Mouse (Mus musculus) MEL (cell line): ENCODE measurements around the gene Ntsr2. TPM values are rescaled to one million over a fixed set of nuclear protein-coding genes. Genes with fewer than 3 reads are reported as not detected.

Experiments used
- DNase-seq: peaks from one replicate; pipeline ENCODE4 v3.0.0; 2011; ENCODE audit warnings: low read depth, low spot score
- H3K27ac ChIP-seq: 2 replicates; pipeline ENCODE4 v1.5.1; 2012; ENCODE audit warnings: low read depth, mild to moderate bottlenecking, control low read depth, low read length, moderate library complexity; ENCODE audit not compliant: control insufficient read depth
- H3K27me3 ChIP-seq, 2 experiments: fragments of 150-350 bp in 1 of 2; sonication (generic) in 1 of 2; 2 replicates each; pipeline ENCODE4 v1.6.1; 2012; ENCODE audit warnings: low read length in 2 of 2, mild to moderate bottlenecking in 2 of 2, improper control_type of control experiment in 1 of 2, moderate library complexity in 1 of 2; ENCODE audit not compliant: insufficient read depth in 2 of 2, control insufficient read depth in 1 of 2
- H3K36me3 ChIP-seq, 2 experiments: 2 replicates each; pipeline ENCODE4 v1.6.1; 2012 to 2014; ENCODE audit warnings: low read length in 2 of 2, improper control_type of control experiment in 1 of 2, inconsistent platforms in 1 of 2, mild to moderate bottlenecking in 1 of 2; ENCODE audit not compliant: insufficient read depth in 2 of 2, control insufficient read depth in 1 of 2
- H3K4me1 ChIP-seq, 2 experiments: fragments of 150-350 bp in 1 of 2; sonication (generic) in 1 of 2; 2 replicates each; pipeline ENCODE4 v1.6.1; 2012; ENCODE audit warnings: low read length in 2 of 2, improper control_type of control experiment in 1 of 2, mild to moderate bottlenecking in 1 of 2; ENCODE audit not compliant: insufficient read depth in 2 of 2, control insufficient read depth in 1 of 2
- H3K4me3 ChIP-seq, 2 experiments: fragments of 150-350 bp in 1 of 2; sonication (generic) in 1 of 2; 2 replicates each; pipeline ENCODE4 v1.5.1; 2012; ENCODE audit warnings: low read depth in 2 of 2, low read length in 2 of 2, mild to moderate bottlenecking in 2 of 2, moderate library complexity in 2 of 2, control low read depth in 1 of 2, improper control_type of control experiment in 1 of 2; ENCODE audit not compliant: control insufficient read depth in 1 of 2, insufficient read depth in 1 of 2
- H3K79me2 ChIP-seq: 2 replicates; pipeline ENCODE4 v1.6.1; 2012; ENCODE audit warnings: mild to moderate bottlenecking, low read length, moderate library complexity; ENCODE audit not compliant: control insufficient read depth, poor library complexity, insufficient read depth
- H3K9ac ChIP-seq: 2 replicates; pipeline ENCODE4 v1.6.1; 2012; ENCODE audit warnings: low read depth, mild to moderate bottlenecking, control low read depth, low read length, moderate library complexity; ENCODE audit not compliant: control insufficient read depth, poor library complexity, severe bottlenecking
- H3K9me3 ChIP-seq: fragments of 150-350 bp; sonication (generic); replicated peaks from 2 replicates; pipeline ENCODE4 v1.6.1; 2012; ENCODE audit warnings: mild to moderate bottlenecking, low read length, improper control_type of control experiment, moderate library complexity; ENCODE audit not compliant: insufficient read depth
- BHLHE40 ChIP-seq: IDR thresholded peaks from 2 replicates; pipeline ENCODE4 v1.6.1; 2012; ENCODE audit warnings: low read depth, mild to moderate bottlenecking, inconsistent platforms, low read length, improper control_type of control experiment, borderline replicate concordance
- CHD2 ChIP-seq: IDR thresholded peaks from 2 replicates; pipeline ENCODE4 v1.6.1; 2011; ENCODE audit warnings: low read length, improper control_type of control experiment
- CTCF ChIP-seq, 3 experiments: IDR thresholded peaks in 2 of 3; conservative IDR thresholded peaks in 1 of 3; 2 replicates each; pipeline ENCODE4 v1.5.1; 2011 to 2012; ENCODE audit warnings: low read length in 3 of 3, low read depth in 2 of 3, mild to moderate bottlenecking in 2 of 3, improper control_type of control experiment in 1 of 3, inconsistent platforms in 1 of 3, mixed read lengths in 1 of 3, moderate library complexity in 1 of 3; ENCODE audit not compliant: control insufficient read depth in 1 of 3, insufficient read depth in 1 of 3, poor library complexity in 1 of 3, severe bottlenecking in 1 of 3
- E2F4 ChIP-seq: IDR thresholded peaks from 2 replicates; pipeline ENCODE4 v1.6.1; 2011; ENCODE audit warnings: low read depth, low read length, improper control_type of control experiment, borderline replicate concordance
- EP300 ChIP-seq, 2 experiments: IDR thresholded peaks; 2 replicates each; pipeline ENCODE4 v1.6.1; 2011; ENCODE audit warnings: improper control_type of control experiment in 2 of 2, low read length in 2 of 2, low read depth in 1 of 2, mild to moderate bottlenecking in 1 of 2
- GABPA ChIP-seq: IDR thresholded peaks from 2 replicates; pipeline ENCODE4 v1.6.1; 2012; ENCODE audit warnings: low read depth, mild to moderate bottlenecking, inconsistent platforms, low read length, improper control_type of control experiment, moderate library complexity
- GATA1 ChIP-seq: IDR thresholded peaks from 2 replicates; pipeline ENCODE4 v1.6.1; 2011; ENCODE audit warnings: low read depth, low read length, improper control_type of control experiment
- KAT2A ChIP-seq: conservative IDR thresholded peaks from 2 replicates; pipeline ENCODE4 v1.6.1; 2012; ENCODE audit warnings: low read depth, low read length, improper control_type of control experiment, inconsistent platforms
- MAFK ChIP-seq: IDR thresholded peaks from 2 replicates; pipeline ENCODE4 v1.6.1; 2011; ENCODE audit warnings: low read depth, mild to moderate bottlenecking, low read length, improper control_type of control experiment, borderline replicate concordance
- MAZ ChIP-seq: IDR thresholded peaks from 2 replicates; pipeline ENCODE4 v1.6.1; 2012; ENCODE audit warnings: low read depth, mild to moderate bottlenecking, inconsistent platforms, low read length, improper control_type of control experiment
- MXI1 ChIP-seq: IDR thresholded peaks from 2 replicates; pipeline ENCODE4 v1.6.1; 2011; ENCODE audit warnings: mild to moderate bottlenecking, low read depth, low read length, improper control_type of control experiment
- MYB ChIP-seq: IDR thresholded peaks from 2 replicates; pipeline ENCODE4 v1.6.1; 2011; ENCODE audit warnings: mild to moderate bottlenecking, low read depth, low read length, improper control_type of control experiment
- NRF1 ChIP-seq: IDR thresholded peaks from 2 replicates; pipeline ENCODE4 v1.6.1; 2014; ENCODE audit warnings: low read depth, mild to moderate bottlenecking, inconsistent platforms, low read length, improper control_type of control experiment, moderate library complexity; ENCODE audit not compliant: poor library complexity, insufficient read depth, severe bottlenecking
- RAD21 ChIP-seq: IDR thresholded peaks from 2 replicates; pipeline ENCODE4 v1.6.1; 2011; ENCODE audit warnings: mild to moderate bottlenecking, low read depth, low read length, improper control_type of control experiment
- RCOR1 ChIP-seq: IDR thresholded peaks from 2 replicates; pipeline ENCODE4 v1.6.1; 2012; ENCODE audit warnings: low read depth, mild to moderate bottlenecking, inconsistent platforms, low read length, improper control_type of control experiment
- SMC3 ChIP-seq: IDR thresholded peaks from 2 replicates; pipeline ENCODE4 v1.6.1; 2011; ENCODE audit warnings: low read depth, low read length, improper control_type of control experiment
- TAL1 ChIP-seq: IDR thresholded peaks from 2 replicates; pipeline ENCODE4 v1.6.1; 2012; ENCODE audit warnings: mild to moderate bottlenecking, inconsistent platforms, low read length, moderate library complexity, mixed read lengths
- TBP ChIP-seq: IDR thresholded peaks from 2 replicates; pipeline ENCODE4 v1.8.0; 2011; ENCODE audit warnings: low read depth, low read length, improper control_type of control experiment
- TCF12 ChIP-seq: IDR thresholded peaks from 2 replicates; pipeline ENCODE4 v1.6.1; 2014; ENCODE audit warnings: low read depth, mild to moderate bottlenecking, inconsistent platforms, low read length, improper control_type of control experiment, moderate library complexity
- ZC3H11A ChIP-seq: IDR thresholded peaks from 2 replicates; pipeline ENCODE4 v1.6.1; 2012; ENCODE audit warnings: low read depth, mild to moderate bottlenecking, inconsistent platforms, low read length, improper control_type of control experiment
- polyA plus RNA-seq, 2 experiments: library from polyadenylated mRNA; stranded (reverse) in 1 of 2; unstranded in 1 of 2; fragments of >175 nt in 1 of 2; fragments of >200 nt in 1 of 2; gene quantifications; 2 replicates each; pipeline versions ENCODE4 v1.2.1 to v1.2.4; 2012; ENCODE audit warnings: low replicate concordance in 2 of 2, low read depth in 1 of 2; ENCODE audit not compliant: insufficient read length in 2 of 2, insufficient read depth in 1 of 2, missing spikeins in 1 of 2
- total RNA-seq: library from RNA; depleted of rRNA; stranded (reverse); fragments of 300-350 nt; gene quantifications from 2 replicates; pipeline ENCODE4 v1.2.3, GENCODE M21; 2012

Gene Ntsr2
- total and polyA plus RNA-seq, 3 experiments = not detected

- peaks cover 0 to 6% of the 10 kb centered on the region in 2 experiments; a peak in 1 of 4 replicates for H3K4me1 ChIP-seq
- H3K36me3 ChIP-seq = no peaks in the 10 kb centered on the region
- TF ChIP-seq CHD2 (no peak), MYB (no peak), SMC3 (no peak), MAZ (no peak), RCOR1 (no peak), MXI1 (no peak), TCF12 (no peak), GATA1 (no peak), TAL1 (no peak), MAFK (no peak), E2F4 (no peak), ZC3H11A (no peak), TBP (no peak), KAT2A (no peak), NRF1 (no peak), RAD21 (no peak)
- no peak overlapping the region for H3K4me3 ChIP-seq
- H3K79me2 ChIP-seq = no peaks in the 10 kb centered on the region
- no peaks in the 10 kb centered on the region for H3K9me3 ChIP-seq
- DNase-seq = no peak
- no peaks in the 10 kb centered on the region; a peak in 1 of 4 replicates for H3K27me3 ChIP-seq
- H3K9ac ChIP-seq = no peak overlapping the region
- H3K27ac ChIP-seq = no peak overlapping the region
These were observed 17.4 kb upstream of the Ntsr2 start for GRCm38 (mm10) chr12:16635816-16636215.

GRCm38 (mm10) chr12:16639078-16639771 lies 14.0 kb upstream of the Ntsr2 start:
- Histone ChIP-seq H3K79me2 (no peaks in the 10 kb centered on the region), H3K4me3 (no peak overlapping the region), H3K9ac (no peak overlapping the region), H3K9me3 (no peaks in the 10 kb centered on the region)
- TF ChIP-seq SMC3 (peak; percentile 17; the same call in 1 of the 2 replicates), CTCF (IDR thresholded peaks at IDR 0.05 in 2 of 3, conservative IDR thresholded peaks at IDR 0.05 in 1 of 3; ENCODE audit: control insufficient read depth in 1 of 3, insufficient read depth in 1 of 3, low read depth in 2 of 3, low read length in 3 of 3, poor library complexity in 1 of 3, severe bottlenecking in 1 of 3) (peak; percentile 18 to 53 (median 41)), EP300 (IDR thresholded peaks at IDR 0.05; ENCODE audit: low read depth in 1 of 2, low read length in 2 of 2) (no peak), BHLHE40 (no peak), GABPA (no peak), CHD2 (no peak)
- TF ChIP-seq, all 39 proteins: peak for 2
- Histone ChIP-seq H3K27me3 (no peaks in the 10 kb centered on the region; a peak in 1 of 4 replicates), H3K36me3 (no peaks in the 10 kb centered on the region), H3K27ac (no peak overlapping the region), H3K4me1 (no peaks in the 10 kb centered on the region)
- peak; percentile 42 for DNase-seq
